Mouse (Mus musculus): ENCODE measurements around the gene Bahcc1.

- TF ChIP-seq HCFC1 (IDR thresholded peaks at IDR 0.05; ENCODE audit: borderline replicate concordance, insufficient read depth, low read length) = no peak
- no peak for TF ChIP-seq ZC3H11A (IDR thresholded peaks at IDR 0.05; ENCODE audit: borderline replicate concordance, low read depth, low read length)
Observed at GRCm38 (mm10) chr11:120256108-120256507, 23.4 kb downstream of the Bahcc1 start.

Measured in ES-E14 (cell line).